Mouse (Mus musculus) brain, embryonic 14.5 days (tissue): ENCODE measurements around the gene Nupr1l. TPM values are rescaled to one million over a fixed set of nuclear protein-coding genes. Genes with fewer than 3 reads are reported as not detected.
A peak's percentile ranks its signal among the peaks of the same experiment; 100 is the strongest.
"Not testable (repeated sequence)": the region's sequence is repeated elsewhere in the genome, so short reads cannot be mapped to it uniquely, and the experiment has no call there.

Experiments used
- DNase-seq: peaks from one replicate; pipeline ENCODE4 v3.0.0-alpha.2; 2011; ENCODE audit warnings: low read depth
- CTCF ChIP-seq: fragments of 200-500 bp; IDR thresholded peaks from 2 replicates; pipeline ENCODE4 v1.5.1; 2012; ENCODE audit warnings: inconsistent platforms, mild to moderate bottlenecking, moderate library complexity, borderline replicate concordance; ENCODE audit not compliant: insufficient read depth, insufficient read length; ENCODE audit errors: extremely low read depth
- POLR2A ChIP-seq: fragments of 200-500 bp; IDR thresholded peaks from 2 replicates; pipeline ENCODE4 v1.6.1; 2012; ENCODE audit warnings: mild to moderate bottlenecking, inconsistent platforms, borderline replicate concordance; ENCODE audit not compliant: poor library complexity, insufficient read depth, insufficient read length, severe bottlenecking; ENCODE audit errors: extremely low read depth
- polyA plus RNA-seq: library from polyadenylated mRNA; depleted of rRNA; stranded (reverse); fragments of >200 nt; gene quantifications from 2 replicates; pipeline ENCODE4 v1.2.3, GENCODE M21; 2012

The Nupr1l gene
- polyA plus RNA-seq, 1 experiment, result 4.5 TPM

GRCm38 (mm10) chr5:129886911-129887636 lies 21.3 kb upstream of the Nupr1l start, which contains the start of gene Chchd2:
Gene Chchd2 (minus strand): TSS chr5:129887470.
- no peak for TF ChIP-seq CTCF
- TF ChIP-seq POLR2A, result 0 out of 2 replicates have a peak, but pooled peaks have one; percentile 21
- DNase-seq, result peak; percentile 99

GRCm38 (mm10) chr5:129890390-129890789 lies 17.9 kb upstream of the Nupr1l start:
- not testable (repeated sequence) for DNase-seq

- TF ChIP-seq POLR2A (no peak), CTCF (no peak)
- DNase-seq, result peak; percentile 98
These were observed 12.9 kb upstream of the Nupr1l start, which contains the start of gene Zbed5 for GRCm38 (mm10) chr5:129895198-129896088. Gene Zbed5 (plus strand): TSS chr5:129895723.

- DNase-seq, result no peak
- TF ChIP-seq POLR2A (no peak), CTCF (no peak)
These were observed 9.9 kb upstream of the Nupr1l start, which contains the start of gene Phkg1 for GRCm38 (mm10) chr5:129898449-129898848. Gene Phkg1 (minus strand): TSS chr5:129898549.

GRCm38 (mm10) chr5:129907775-129908174 lies 565 bp upstream of the Nupr1l start:
- TF ChIP-seq POLR2A (no peak), CTCF (no peak)
- DNase-seq, result no peak

- no peak for DNase-seq
- TF ChIP-seq POLR2A (no peak), CTCF (no peak)
These were observed 807 bp downstream of the Nupr1l start for GRCm38 (mm10) chr5:129909147-129909546.

- no peak for DNase-seq
- TF ChIP-seq CTCF, result no peak
- TF ChIP-seq POLR2A, result no peak
These were observed 1.3 kb downstream of the Nupr1l start for GRCm38 (mm10) chr5:129909591-129909990.

- TF ChIP-seq POLR2A (no peak), CTCF (peak; percentile 57; the same call in 1 of the 2 replicates)
- DNase-seq, result peak; percentile 26
These were observed 5.7 kb downstream of the Nupr1l start for GRCm38 (mm10) chr5:129914024-129914423.

- not testable (repeated sequence) for DNase-seq
These were observed 7.2 kb downstream of the Nupr1l start for GRCm38 (mm10) chr5:129915491-129915890.

- DNase-seq, result no peak
- TF ChIP-seq CTCF (no peak), POLR2A (no peak)
These were observed 9.8 kb downstream of the Nupr1l start for GRCm38 (mm10) chr5:129918065-129918651.

- no peak for TF ChIP-seq CTCF
- TF ChIP-seq POLR2A, result no peak
- no peak for DNase-seq
These were observed 10.4 kb downstream of the Nupr1l start for GRCm38 (mm10) chr5:129918752-129919151.

- no peak for DNase-seq
- TF ChIP-seq CTCF (no peak), POLR2A (no peak)
These were observed 11.0 kb downstream of the Nupr1l start for GRCm38 (mm10) chr5:129919320-129919719.

GRCm38 (mm10) chr5:129921972-129922371 lies 13.6 kb downstream of the Nupr1l start:
- TF ChIP-seq CTCF, result no peak
- no peak for TF ChIP-seq POLR2A
- no peak for DNase-seq
